Mouse (Mus musculus) E14TG2a.4 (cell line): ENCODE measurements around the gene Prss8.

Source experiments
- CTCF ChIP-seq: conservative IDR thresholded peaks from 2 replicates; pipeline ENCODE4 v1.5.1; 2014; ENCODE audit warnings: low read length
- NANOG ChIP-seq: IDR thresholded peaks from 2 replicates; pipeline ENCODE4 v1.6.1; 2014; ENCODE audit warnings: borderline replicate concordance, low read length, mixed read lengths

DNA sequence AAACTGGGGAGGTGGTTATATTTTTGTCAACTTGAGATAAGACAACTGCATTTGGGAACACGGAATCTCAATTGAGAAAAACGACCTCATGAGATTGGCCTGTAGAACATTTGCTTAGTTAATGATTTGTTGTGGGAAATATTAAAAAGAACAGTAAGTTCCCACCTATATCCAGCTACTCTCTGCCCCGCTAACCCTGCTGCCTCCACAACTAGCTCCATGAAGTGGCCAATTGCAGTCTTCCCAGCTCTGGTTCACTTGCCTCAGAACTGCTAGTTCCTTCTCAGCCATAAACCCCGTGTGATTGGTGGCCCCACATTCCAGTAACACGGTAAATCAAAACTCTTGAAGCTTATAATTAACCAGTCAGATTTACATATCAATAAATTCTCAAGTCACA is 29.5 kb upstream of the Prss8 start:
- no peak for TF ChIP-seq CTCF
- no peak for TF ChIP-seq NANOG
